In genomic region chr13:103102598-103102997, GRCm38 (mm10) we compare ENCODE assay signal across 12 mouse cellular contexts.
DNase-seq lines count a peak whose midpoint lies in the region; ATAC-seq and TF ChIP-seq lines count a peak whose summit lies in the region.
"Had no signal": no experiment of that assay in that cellular context is flagged by ENCODE, and none has a peak within 500 bp of the region (broad histone marks: within the 10 kb centered on the region; RNA-seq: fewer than 3 reads in every experiment).

No protein-coding gene starts in this region.

- peaks cover 1% of the 10 kb centered on the region for H3K4me1 ChIP-seq in hindbrain, embryonic 15.5 days (replicated peaks)
- H3K4me1 ChIP-seq in hindbrain, embryonic 10.5 days (replicated peaks), result peaks cover 7% of the 10 kb centered on the region; the same call in 1 of the 2 replicates
- H3K4me1 ChIP-seq in neural tube, embryonic 13.5 days (replicated peaks), result peaks cover 10% of the 10 kb centered on the region
- H3K4me1 ChIP-seq in stomach, postnatal 0 days (replicated peaks; ENCODE audit: control insufficient read depth, insufficient read depth), result no peaks in the 10 kb centered on the region
- H3K4me1 ChIP-seq: lung, embryonic 15.5 days had no signal

- no peak overlapping the region for H3K4me2 ChIP-seq in hindbrain, embryonic 15.5 days
- no peak overlapping the region for H3K4me2 ChIP-seq in neural tube, embryonic 13.5 days
- H3K4me2 ChIP-seq in stomach, postnatal 0 days (replicated peaks; ENCODE audit: low read depth), result no peak overlapping the region
- H3K4me2 ChIP-seq: lung, embryonic 15.5 days had no signal

- H3K9me3 ChIP-seq in hindbrain, embryonic 15.5 days, result no peaks in the 10 kb centered on the region
- H3K9me3 ChIP-seq in hindbrain, embryonic 10.5 days, result no peaks in the 10 kb centered on the region
- H3K9me3 ChIP-seq in neural tube, embryonic 13.5 days, result no peaks in the 10 kb centered on the region
- no peaks in the 10 kb centered on the region for H3K9me3 ChIP-seq in stomach, postnatal 0 days (ENCODE audit: control insufficient read depth, low read length)
- H3K9me3 ChIP-seq: lung, embryonic 15.5 days had no signal

- H3K36me3 ChIP-seq in hindbrain, embryonic 15.5 days, result no peaks in the 10 kb centered on the region
- no peaks in the 10 kb centered on the region for H3K36me3 ChIP-seq in hindbrain, embryonic 10.5 days
- no peaks in the 10 kb centered on the region for H3K36me3 ChIP-seq in neural tube, embryonic 13.5 days
- H3K36me3 ChIP-seq in stomach, postnatal 0 days (ENCODE audit: control insufficient read depth, insufficient read depth, low read length), result no peaks in the 10 kb centered on the region
- H3K36me3 ChIP-seq: lung, embryonic 15.5 days had no signal

- no peak overlapping the region for H3K9ac ChIP-seq in hindbrain, embryonic 15.5 days
- H3K9ac ChIP-seq in neural tube, embryonic 13.5 days, result no peak overlapping the region
- no peak overlapping the region for H3K9ac ChIP-seq in stomach, postnatal 0 days (ENCODE audit: low read length)
- H3K9ac ChIP-seq: lung, embryonic 15.5 days had no signal

- WGBS in hindbrain, embryonic 15.5 days, result 73% methylated on average over 6 of the region's 6 CpGs
- WGBS in hindbrain, embryonic 10.5 days, result 81% methylated on average over 6 of the region's 6 CpGs
- 75% methylated on average over 6 of the region's 6 CpGs for WGBS in neural tube, embryonic 13.5 days
- WGBS in stomach, postnatal 0 days, result 49% methylated on average over 6 of the region's 6 CpGs

- TF ChIP-seq CTCF in stomach, postnatal 0 days (IDR thresholded peaks at IDR 0.05; ENCODE audit: low read depth), result no peak

- no peak overlapping the region for H3K4me3 ChIP-seq in hindbrain, embryonic 15.5 days
- no peak overlapping the region for H3K4me3 ChIP-seq in hindbrain, embryonic 10.5 days
- H3K4me3 ChIP-seq in neural tube, embryonic 13.5 days, result no peak overlapping the region
- no peak overlapping the region for H3K4me3 ChIP-seq in stomach, postnatal 0 days (ENCODE audit: low read depth, low read length)
- H3K4me3 ChIP-seq: erythroblast, embryonic 14.5 days; lung, embryonic 15.5 days had no signal

- H3K27me3 ChIP-seq in hindbrain, embryonic 15.5 days, result no peaks in the 10 kb centered on the region
- H3K27me3 ChIP-seq in hindbrain, embryonic 10.5 days (ENCODE audit: insufficient read depth, poor library complexity, severe bottlenecking), result peaks cover 6% of the 10 kb centered on the region
- peaks cover 6% of the 10 kb centered on the region for H3K27me3 ChIP-seq in neural tube, embryonic 13.5 days
- H3K27me3 ChIP-seq in stomach, postnatal 0 days (ENCODE audit: control insufficient read depth, insufficient read depth, low read length), result no peaks in the 10 kb centered on the region
- H3K27me3 ChIP-seq: lung, embryonic 15.5 days had no signal

- no peak for DNase-seq in hindbrain, embryonic 10.5 days (ENCODE audit: low spot score)
- no peak for DNase-seq in neural tube, embryonic 10.5 days (ENCODE audit: extremely low spot score, low spot score)
- peak; percentile 32 to 42 for DNase-seq in layer of hippocampus, postnatal 36 days
- no peak for DNase-seq in stomach, postnatal 0 days (ENCODE audit: low spot score)
- no peak for DNase-seq in liver
- DNase-seq in cerebellum, adult 18-20 months, result no peak
- DNase-seq: kidney, adult 18-20 months; thymus, postnatal 14 days had no signal

- TF ChIP-seq EP300 in stomach, postnatal 0 days (optimal IDR thresholded peaks at IDR 0.05), result no peak

- H3K27ac ChIP-seq in hindbrain, embryonic 15.5 days (replicated peaks), result no peak overlapping the region
- no peak overlapping the region for H3K27ac ChIP-seq in hindbrain, embryonic 10.5 days
- no peak overlapping the region for H3K27ac ChIP-seq in neural tube, embryonic 13.5 days (replicated peaks)
- no peak overlapping the region for H3K27ac ChIP-seq in stomach, postnatal 0 days (replicated peaks)
- H3K27ac ChIP-seq: lung, embryonic 15.5 days had no signal

- peak; percentile 64 for ATAC-seq in hindbrain, embryonic 15.5 days (ENCODE audit: low FRiP score, low read depth)
- 0 out of 2 replicates have a peak, but pooled peaks have one; percentile 36 for ATAC-seq in neural tube, embryonic 13.5 days (ENCODE audit: low read depth)
- peak; percentile 75 for ATAC-seq in stomach, postnatal 0 days (ENCODE audit: low FRiP score, low TSS enrichment)

Comparison
In these comparisons a context has a peak if more than half of its experiments do, and no peak if none do; other contexts are left out.
1. DNase-seq: peak in layer of hippocampus, postnatal 36 days (2 of 2); none in hindbrain, embryonic 10.5 days (single experiment), neural tube, embryonic 10.5 days (single experiment), stomach, postnatal 0 days (single experiment), liver (single experiment) and cerebellum, adult 18-20 months (0 of 2).
2. Peak in every context shown above with its lines, with median percentiles within 50 percentile points of each other: ATAC-seq.